Mouse (Mus musculus) thymus, adult 2 months (tissue): ENCODE measurements around the gene Myoz1.

ENCODE experiments used
- CTCF ChIP-seq: fragments of 200-500 bp; IDR thresholded peaks from 2 replicates; pipeline ENCODE4 v1.5.1; 2012; ENCODE audit warnings: mild to moderate bottlenecking, control low read depth, low read length, moderate library complexity, borderline replicate concordance; ENCODE audit not compliant: control insufficient read depth, poor library complexity, insufficient read depth; ENCODE audit errors: extremely low read depth
- POLR2A ChIP-seq: fragments of 200-500 bp; IDR thresholded peaks from 2 replicates; pipeline ENCODE4 v1.6.1; 2012; ENCODE audit warnings: mild to moderate bottlenecking, low read length, control low read depth, moderate library complexity; ENCODE audit not compliant: control insufficient read depth, poor library complexity, insufficient read depth; ENCODE audit errors: extremely low read depth

GRCm38 (mm10) chr14:20660827-20661660, 4.7 kb upstream of the Myoz1 start:
- TF ChIP-seq CTCF (peak; percentile 87), POLR2A (no peak)
